Mouse (Mus musculus) ES-Bruce4 (cell line): ENCODE data around the gene U2af1. TPM values are rescaled to one million over a fixed set of nuclear protein-coding genes. Genes with fewer than 3 reads are reported as not detected.
"Not testable (repeated sequence)": the region's sequence is repeated elsewhere in the genome, so short reads cannot be mapped to it uniquely, and the experiment has no call there.

Experiments used
- H3K27ac ChIP-seq: 2 replicates; pipeline ENCODE4 v1.5.1; 2012; ENCODE audit warnings: low read length, inconsistent platforms; ENCODE audit not compliant: insufficient read depth
- H3K27me3 ChIP-seq: 2 replicates; pipeline ENCODE4 v1.6.1; 2012; ENCODE audit warnings: mild to moderate bottlenecking, low read length, inconsistent platforms; ENCODE audit not compliant: control insufficient read depth, poor library complexity, insufficient read depth, severe bottlenecking
- H3K36me3 ChIP-seq: 2 replicates; pipeline ENCODE4 v1.6.1; 2012; ENCODE audit warnings: inconsistent platforms, mild to moderate bottlenecking, low read length, moderate library complexity; ENCODE audit not compliant: control insufficient read depth, poor library complexity, insufficient read depth, severe bottlenecking
- H3K4me1 ChIP-seq: one replicate; pipeline ENCODE4 v1.8.1; 2011; ENCODE audit warnings: low read length; ENCODE audit not compliant: control insufficient read depth, insufficient read depth
- H3K4me3 ChIP-seq: 2 replicates; pipeline ENCODE4 v1.5.1; 2011; ENCODE audit warnings: low read depth, mild to moderate bottlenecking, low read length
- H3K9ac ChIP-seq: 2 replicates; pipeline ENCODE4 v1.6.1; 2012; ENCODE audit warnings: low read depth, mild to moderate bottlenecking, inconsistent platforms; ENCODE audit not compliant: poor library complexity, severe bottlenecking
- H3K9me3 ChIP-seq: replicated peaks from 2 replicates; pipeline ENCODE4 v1.6.1; 2012; ENCODE audit warnings: mild to moderate bottlenecking, low read length, inconsistent platforms; ENCODE audit not compliant: control insufficient read depth, poor library complexity, insufficient read depth, severe bottlenecking
- CTCF ChIP-seq: IDR thresholded peaks from one replicate; pipeline ENCODE4 v1.8.1; 2011; ENCODE audit warnings: low read depth, low read length
- EP300 ChIP-seq: IDR thresholded peaks from 2 replicates; pipeline ENCODE4 v1.6.1; 2011; ENCODE audit warnings: low read depth, low read length; ENCODE audit not compliant: insufficient read depth
- POLR2A ChIP-seq: IDR thresholded peaks from one replicate; pipeline ENCODE4 v1.8.1; 2011; ENCODE audit warnings: low read length; ENCODE audit not compliant: insufficient read depth
- polyA plus RNA-seq: library from polyadenylated mRNA; stranded (reverse); fragments of >200 nt; gene quantifications from 2 replicates; pipeline ENCODE4 v1.2.4, GENCODE M21; 2011; ENCODE audit warnings: low read depth; ENCODE audit not compliant: missing spikeins, insufficient read depth, insufficient read length

U2af1 gene
- 461 and 463 TPM in 2 replicates for polyA plus RNA-seq

DNA sequence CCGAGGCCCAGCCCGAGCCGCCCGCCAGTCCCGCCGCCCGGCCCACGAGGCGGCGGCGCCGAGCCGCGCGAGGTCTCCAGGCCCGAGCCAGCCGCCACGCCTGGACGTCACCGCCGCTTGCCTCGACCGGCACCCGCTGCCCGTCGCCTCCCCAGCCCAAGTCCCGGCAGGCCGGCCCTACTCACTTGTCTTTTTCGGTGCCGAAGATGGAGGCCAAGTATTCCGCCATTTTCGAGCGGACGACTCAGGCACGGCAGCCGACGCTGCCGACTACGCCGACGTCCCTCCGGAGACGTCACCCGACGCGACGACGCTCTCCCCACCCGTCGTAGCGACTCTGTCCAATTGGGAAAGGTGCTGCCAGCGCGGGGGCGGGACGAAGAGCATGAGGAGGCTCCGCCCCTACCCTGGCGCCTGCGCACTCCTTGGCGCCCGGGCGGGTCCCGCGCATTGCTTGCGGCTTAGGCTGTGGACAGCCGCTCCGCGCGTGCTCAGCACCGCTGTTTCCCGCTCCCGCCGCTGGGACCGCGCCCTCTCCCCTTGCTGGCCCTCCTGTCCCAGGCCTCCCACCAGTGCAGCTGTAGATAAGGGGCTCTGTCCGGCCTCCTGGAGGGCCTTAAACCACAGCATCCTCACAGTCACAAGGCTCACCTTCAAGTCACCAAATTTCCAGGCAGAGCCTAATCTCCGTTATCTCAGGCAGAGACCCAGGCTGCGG is at the start of gene U2af1:
Gene U2af1, minus strand, starts transcription at position 425 of the 718 bp plus-strand sequence.
- Histone ChIP-seq H3K9ac (peak within 1 kb of the TSS; percentile 96), H3K4me1 (no peaks in the 10 kb centered on the region), H3K27me3 (no peaks in the 10 kb centered on the region), H3K9me3 (no peaks in the 10 kb centered on the region), H3K36me3 (peaks cover 28% of the 10 kb centered on the region), H3K4me3 (peak within 1 kb of the TSS; percentile 81), H3K27ac (peak within 1 kb of the TSS; percentile 29)
- peak; percentile 48 for TF ChIP-seq POLR2A
- TF ChIP-seq CTCF, result no peak
- TF ChIP-seq EP300, result no peak

DNA sequence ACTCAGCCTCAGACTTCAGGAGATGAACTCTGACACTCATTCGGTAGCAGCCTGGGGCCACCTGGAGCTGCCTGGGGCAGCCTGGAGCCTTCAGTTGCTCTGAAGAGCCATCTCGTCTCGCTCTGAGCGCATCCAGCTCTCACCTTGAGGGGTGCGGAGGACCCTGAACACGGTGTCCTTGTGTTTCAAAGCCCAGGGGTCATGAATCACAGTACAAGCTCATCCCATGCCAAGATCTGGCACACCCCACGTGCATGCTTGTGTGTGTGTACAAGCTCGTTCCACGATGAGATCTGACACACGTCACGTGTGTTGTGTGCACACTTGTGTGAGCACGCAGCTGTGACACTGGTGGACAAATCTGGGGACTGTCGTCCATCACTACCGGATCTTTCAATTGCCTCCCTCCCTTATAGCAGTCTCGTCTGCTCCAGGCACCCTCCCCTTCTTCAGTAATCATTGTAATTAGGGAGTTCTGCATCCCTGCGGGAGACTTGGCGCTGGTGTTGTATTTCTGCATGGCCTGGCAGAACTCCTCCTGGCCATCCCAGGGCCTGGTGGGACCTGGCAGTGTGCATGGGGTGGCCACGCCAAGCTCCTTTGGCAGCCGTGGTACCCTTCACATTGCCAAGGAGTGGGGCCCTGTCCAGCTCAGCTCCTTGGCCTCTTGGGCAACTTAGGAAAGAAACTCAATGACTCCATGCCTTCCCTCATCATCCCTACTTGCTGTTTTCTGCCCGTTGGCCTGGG is 46.8 kb upstream of the U2af1 start:
- H3K27me3 ChIP-seq, result no peaks in the 10 kb centered on the region
- no peaks in the 10 kb centered on the region for H3K36me3 ChIP-seq
- H3K4me3 ChIP-seq, result no peak overlapping the region
- no peak overlapping the region for H3K27ac ChIP-seq
- TF ChIP-seq EP300, result no peak
- no peak overlapping the region for H3K9ac ChIP-seq
- no peaks in the 10 kb centered on the region for H3K9me3 ChIP-seq
- no peaks in the 10 kb centered on the region for H3K4me1 ChIP-seq

DNA sequence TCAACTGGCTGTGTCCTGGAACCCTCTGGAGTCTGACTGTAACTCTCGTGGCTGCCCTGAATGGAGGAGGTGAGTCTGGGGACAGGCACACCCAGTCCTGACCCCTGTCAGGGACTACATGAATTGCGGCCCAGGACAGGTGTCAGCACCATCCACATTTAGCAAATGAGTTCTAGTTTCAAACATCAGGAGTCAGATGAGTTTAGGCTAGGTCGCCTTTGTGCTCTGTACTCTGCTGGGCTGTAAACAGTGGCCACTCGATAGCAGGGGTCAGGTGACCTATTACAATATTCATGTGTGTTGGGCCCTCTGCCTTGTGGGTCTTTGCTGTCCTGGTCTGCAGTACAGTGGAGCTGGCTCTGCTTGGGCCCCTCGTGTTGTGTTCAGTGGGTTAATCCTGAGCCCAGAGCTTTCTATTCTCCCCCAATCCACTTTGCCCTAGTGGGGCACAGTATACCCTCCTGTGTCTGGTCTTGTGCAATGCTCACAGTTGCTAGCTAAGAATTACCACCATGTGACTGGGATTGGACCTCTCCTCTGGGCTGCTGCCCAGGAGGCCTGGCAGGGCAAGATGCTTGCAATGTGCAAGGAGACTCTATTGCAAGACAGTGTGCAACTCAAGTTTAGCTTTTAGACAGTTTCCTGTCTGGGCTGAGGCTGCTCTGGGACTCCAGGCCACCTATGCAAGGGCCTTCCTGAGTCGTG is 44.7 kb upstream of the U2af1 start:
- no peak for TF ChIP-seq POLR2A
- TF ChIP-seq CTCF, result no peak
- TF ChIP-seq EP300, result no peak
- no peak overlapping the region for H3K9ac ChIP-seq

DNA sequence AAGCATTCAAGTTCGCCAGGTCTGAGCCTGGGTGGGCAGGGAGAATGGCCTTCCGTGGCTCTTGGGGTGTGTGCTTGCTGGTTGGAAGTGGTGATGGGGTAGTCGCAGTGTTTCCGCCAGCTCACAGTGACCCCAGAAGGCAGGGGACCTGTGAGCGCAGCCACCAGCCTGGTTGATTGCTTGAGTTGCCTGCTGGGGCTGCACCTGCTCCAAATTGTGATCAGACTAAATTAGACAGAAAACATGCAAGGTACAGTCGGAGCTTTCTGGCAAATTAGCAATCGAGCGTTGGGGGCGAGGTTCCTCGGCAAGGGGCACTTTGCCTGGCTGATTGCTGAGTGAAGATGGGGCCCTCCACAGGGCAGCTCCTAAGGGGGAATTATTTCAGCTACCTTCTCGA is 39.7 kb upstream of the U2af1 start:
- TF ChIP-seq POLR2A, result no peak
- no peak for TF ChIP-seq EP300
- no peak for TF ChIP-seq CTCF
- Histone ChIP-seq H3K27ac (no peak overlapping the region), H3K4me3 (no peak overlapping the region), H3K27me3 (no peaks in the 10 kb centered on the region), H3K36me3 (no peaks in the 10 kb centered on the region), H3K9me3 (no peaks in the 10 kb centered on the region), H3K9ac (no peak overlapping the region), H3K4me1 (peaks cover 3% of the 10 kb centered on the region)

More for the DNA sequence above, 44.7 kb upstream of the U2af1 start:
- Histone ChIP-seq H3K9me3 (no peaks in the 10 kb centered on the region), H3K27me3 (no peaks in the 10 kb centered on the region), H3K4me1 (no peaks in the 10 kb centered on the region), H3K36me3 (no peaks in the 10 kb centered on the region), H3K4me3 (no peak overlapping the region), H3K27ac (no peak overlapping the region)

DNA sequence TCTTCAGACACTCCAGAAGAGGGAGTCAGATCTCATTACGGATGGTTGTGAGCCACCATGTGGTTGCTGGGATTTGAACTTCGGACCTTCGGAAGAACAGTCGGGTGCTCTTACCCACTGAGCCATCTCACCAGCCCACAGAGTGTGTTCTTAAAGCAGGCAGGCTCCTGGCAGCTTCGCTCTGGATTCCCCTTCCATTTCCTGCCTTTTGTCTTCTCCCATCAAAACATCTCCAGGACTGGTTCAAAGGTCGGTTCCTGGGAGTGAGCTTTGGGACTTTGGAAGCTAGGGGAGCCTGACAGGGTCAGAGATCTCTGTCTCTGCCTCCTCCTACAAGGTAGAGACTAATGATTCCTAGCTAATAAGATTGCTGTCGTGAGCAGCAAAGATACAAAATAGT is 36.7 kb upstream of the U2af1 start:
- H3K27ac ChIP-seq, H3K4me3 ChIP-seq, H3K36me3 ChIP-seq, H3K4me1 ChIP-seq, H3K27me3 ChIP-seq, H3K9me3 ChIP-seq, H3K9ac ChIP-seq: not testable (repeated sequence)

DNA sequence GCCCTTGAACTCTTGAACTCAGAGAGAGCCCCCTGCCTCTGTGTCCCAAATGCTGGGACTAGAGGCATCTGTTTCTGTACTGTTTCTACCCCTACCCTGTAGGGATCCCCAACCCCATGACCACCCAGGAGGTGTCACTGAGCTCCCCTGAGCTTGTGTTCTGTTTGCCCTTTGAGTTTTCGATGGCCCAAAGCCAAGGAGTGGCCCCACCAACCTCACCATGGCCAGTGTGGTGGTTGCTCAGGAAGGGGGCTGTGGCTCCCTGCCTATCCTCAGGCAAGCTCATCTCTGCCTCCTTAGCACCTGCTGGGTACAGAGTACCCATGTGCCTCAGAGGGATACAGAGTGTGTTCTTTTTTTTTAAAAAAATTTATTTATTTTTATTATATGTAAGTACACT is 36.3 kb upstream of the U2af1 start:
- H3K27ac ChIP-seq, result no peak overlapping the region
- H3K36me3 ChIP-seq, result no peaks in the 10 kb centered on the region
- H3K9me3 ChIP-seq, result no peaks in the 10 kb centered on the region
- no peak overlapping the region for H3K4me3 ChIP-seq
- no peak overlapping the region for H3K9ac ChIP-seq
- TF ChIP-seq EP300 (no peak), CTCF (no peak), POLR2A (no peak)
- peaks cover 3% of the 10 kb centered on the region for H3K4me1 ChIP-seq
- H3K27me3 ChIP-seq, result no peaks in the 10 kb centered on the region
